Mouse (Mus musculus): ENCODE results near the gene Rnf38. TPM values are rescaled to one million over a fixed set of nuclear protein-coding genes. Genes with fewer than 3 reads are reported as not detected.

Rnf38 gene
- polyA plus RNA-seq, 1 experiment from 2014 or later, result 13.6 TPM

DNA sequence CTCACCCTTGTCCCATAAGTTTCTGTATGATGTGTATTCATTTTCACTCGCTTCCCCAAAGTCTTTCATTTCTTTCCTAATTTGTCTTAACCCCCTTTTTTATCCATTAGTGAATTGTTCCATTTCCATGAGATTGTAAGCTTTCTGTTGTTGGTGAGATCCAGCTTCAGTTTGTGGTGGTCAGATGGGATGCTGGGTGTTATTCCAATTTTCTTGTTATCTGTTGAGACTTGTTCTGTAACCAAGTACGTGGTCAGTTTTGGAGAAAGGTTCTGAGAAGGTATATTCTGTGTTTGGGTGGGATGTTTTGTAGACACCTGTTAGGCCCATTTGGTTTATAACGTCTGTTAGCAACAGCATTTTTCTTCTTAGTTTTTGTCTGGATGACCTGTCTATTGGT is 148.0 kb downstream of the Rnf38 start:
- Histone ChIP-seq H3K4me2 (ENCODE audit: low read length) (no peak overlapping the region), H3K27me3 (ENCODE audit: insufficient read depth, low read length) (no peaks in the 10 kb centered on the region), H3K9ac (ENCODE audit: low read depth, low read length) (no peak overlapping the region), H3K27ac (no peak overlapping the region), H3K9me3 (replicated peaks; ENCODE audit: low read length) (no peaks in the 10 kb centered on the region), H3K4me1 (replicated peaks; ENCODE audit: insufficient read depth, low read length) (no peaks in the 10 kb centered on the region), H3K36me3 (ENCODE audit: insufficient read depth, low read length) (no peaks in the 10 kb centered on the region), H3K4me3 (replicated peaks; ENCODE audit: low read depth, low read length) (no peak overlapping the region)
- TF ChIP-seq CTCF (IDR thresholded peaks at IDR 0.05; ENCODE audit: low read depth), result no peak
- no peak for ATAC-seq (replicated peaks; ENCODE audit: low FRiP score, low read depth)
- no peak for DNase-seq (ENCODE audit: low spot score)
- WGBS, result 98% methylated on average over 3 of the region's 3 CpGs

- 82% methylated on average over 13 of the region's 13 CpGs for WGBS
- ATAC-seq (replicated peaks; ENCODE audit: low FRiP score, low read depth) (no peak), DNase-seq (ENCODE audit: low spot score) (no peak)
- Histone ChIP-seq H3K4me3 (replicated peaks; ENCODE audit: low read depth, low read length) (no peak overlapping the region), H3K36me3 (ENCODE audit: insufficient read depth, low read length) (no peaks in the 10 kb centered on the region), H3K9me3 (replicated peaks; ENCODE audit: low read length) (no peaks in the 10 kb centered on the region), H3K4me1 (replicated peaks; ENCODE audit: insufficient read depth, low read length) (no peaks in the 10 kb centered on the region), H3K4me2 (ENCODE audit: low read length) (peak overlapping the region; percentile 43), H3K9ac (ENCODE audit: low read depth, low read length) (no peak overlapping the region), H3K27ac (no peak overlapping the region), H3K27me3 (ENCODE audit: insufficient read depth, low read length) (no peaks in the 10 kb centered on the region)
- TF ChIP-seq CTCF (IDR thresholded peaks at IDR 0.05; ENCODE audit: low read depth), result 0 out of 2 replicates have a peak, but pooled peaks have one; percentile 35
Measured at GRCm38 (mm10) chr4:44084602-44085325, 148.8 kb downstream of the Rnf38 start.

GRCm38 (mm10) chr4:44083945-44084344 is 149.6 kb downstream of the Rnf38 start, which contains the start of gene Gne:
Gene Gne (minus strand): TSS chr4:44084177.
- H3K4me3 ChIP-seq (replicated peaks; ENCODE audit: low read depth, low read length), result no peak within 1 kb of the TSS
- no peak; the same call in 1 of the 2 replicates for ATAC-seq (replicated peaks; ENCODE audit: low FRiP score, low read depth)

DNA sequence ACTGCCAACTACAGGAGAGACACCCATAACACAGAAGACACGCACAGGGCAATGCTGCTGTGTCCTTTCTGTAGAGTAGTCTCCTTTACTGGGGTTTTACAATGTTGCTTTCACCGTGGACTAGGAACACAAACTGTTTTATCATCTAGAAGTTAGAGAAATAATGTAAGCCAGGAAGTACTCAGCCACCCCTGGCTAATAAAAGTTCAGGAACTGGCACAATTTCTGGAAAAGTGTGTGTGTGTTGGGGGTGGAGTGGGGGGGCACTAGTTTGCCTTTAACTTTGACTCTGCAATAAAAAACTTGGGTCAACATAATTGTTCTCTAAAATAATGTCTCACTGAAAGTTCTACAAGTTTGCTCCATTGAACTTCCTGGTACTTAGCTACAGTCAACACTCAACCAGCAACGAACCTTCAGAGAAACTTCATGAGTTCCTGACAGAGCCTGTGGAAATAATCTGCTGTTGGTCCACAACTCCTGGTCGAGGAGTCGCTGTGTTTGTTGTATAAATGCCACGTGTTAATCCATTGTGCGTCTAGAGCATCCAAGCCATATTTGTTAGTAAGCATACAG is 155.1 kb downstream of the Rnf38 start:
- no peaks in the 10 kb centered on the region for H3K36me3 ChIP-seq (ENCODE audit: insufficient read depth, low read length)
- H3K9me3 ChIP-seq (replicated peaks; ENCODE audit: low read length), result no peaks in the 10 kb centered on the region
- no peak for TF ChIP-seq CTCF (IDR thresholded peaks at IDR 0.05; ENCODE audit: low read depth)
- no peak overlapping the region for H3K4me2 ChIP-seq (ENCODE audit: low read length)
- no peaks in the 10 kb centered on the region for H3K27me3 ChIP-seq (ENCODE audit: insufficient read depth, low read length)
- ATAC-seq (replicated peaks; ENCODE audit: low FRiP score, low read depth) (no peak), DNase-seq (ENCODE audit: low spot score) (no peak)
- no peaks in the 10 kb centered on the region for H3K4me1 ChIP-seq (replicated peaks; ENCODE audit: insufficient read depth, low read length)
- no peak overlapping the region for H3K9ac ChIP-seq (ENCODE audit: low read depth, low read length)
- H3K4me3 ChIP-seq (replicated peaks; ENCODE audit: low read depth, low read length), result no peak overlapping the region
- H3K27ac ChIP-seq, result no peak overlapping the region
- WGBS, result 82% methylated on average over 7 of the region's 7 CpGs

More at GRCm38 (mm10) chr4:44083945-44084344, 149.6 kb downstream of the Rnf38 start, which contains the start of gene Gne:
- Histone ChIP-seq H3K4me2 (ENCODE audit: low read length) (peak within 1 kb of the TSS; percentile 43), H3K9me3 (replicated peaks; ENCODE audit: low read length) (no peaks in the 10 kb centered on the region), H3K9ac (ENCODE audit: low read depth, low read length) (peak within 1 kb of the TSS; percentile 38; the same call in 1 of the 2 replicates), H3K4me1 (replicated peaks; ENCODE audit: insufficient read depth, low read length) (no peaks in the 10 kb centered on the region), H3K27ac (no peak within 1 kb of the TSS), H3K27me3 (ENCODE audit: insufficient read depth, low read length) (no peaks in the 10 kb centered on the region), H3K36me3 (ENCODE audit: insufficient read depth, low read length) (no peaks in the 10 kb centered on the region)
- no peak for DNase-seq (ENCODE audit: low spot score)
- no peak for TF ChIP-seq CTCF (IDR thresholded peaks at IDR 0.05; ENCODE audit: low read depth)
- WGBS, result 4% methylated on average over 11 of the region's 11 CpGs

Small RNA genes lying within 50 kb of the gene (microRNA-seq; reads per million reads assigned to microRNA genes)
- gene Mir5106, result not detected

Other genes with a start within 250 kb of the Rnf38 start
- gene Clta, start 229.3 kb downstream of the Rnf38 start, polyA plus RNA-seq (2015; fragmentation: Nextera tagmentation; extraction: Ambion mirVana), result 293 and 300 TPM in 2 replicates
- 21.2 and 22.8 TPM in 2 replicates for gene Gne, start 149.6 kb downstream of the Rnf38 start, polyA plus RNA-seq (2015; fragmentation: Nextera tagmentation; extraction: Ambion mirVana)
- gene Melk, start 67.1 kb upstream of the Rnf38 start, polyA plus RNA-seq (2015; fragmentation: Nextera tagmentation; extraction: Ambion mirVana), result 16.5 and 21.2 TPM in 2 replicates

Measured in kidney, postnatal 0 days (tissue).